Mouse (Mus musculus) hindbrain, embryonic 10.5 days (tissue): Measurements from ENCODE around the gene Bglap3. TPM values are rescaled to one million over a fixed set of nuclear protein-coding genes. Genes with fewer than 3 reads are reported as not detected.
"Not testable (repeated sequence)": the region's sequence is repeated elsewhere in the genome, so short reads cannot be mapped to it uniquely, and the experiment has no call there.

Experiments used
- DNase-seq: peaks from one replicate; pipeline ENCODE4 v3.0.0-alpha.2; 2017; ENCODE audit warnings: low spot score
- H3K27ac ChIP-seq: fragments of 300-500 bp; sonication (generic); 2 replicates; pipeline ENCODE4 v1.5.1; 2016; ENCODE audit warnings: mild to moderate bottlenecking, moderate library complexity
- H3K27me3 ChIP-seq: fragments of 300-500 bp; sonication (generic); 2 replicates; pipeline ENCODE4 v1.6.1; 2016; ENCODE audit warnings: mild to moderate bottlenecking; ENCODE audit not compliant: poor library complexity, insufficient read depth, severe bottlenecking
- H3K36me3 ChIP-seq: fragments of 300-500 bp; sonication (generic); 2 replicates; pipeline ENCODE4 v1.6.1; 2016; ENCODE audit warnings: mild to moderate bottlenecking, moderate library complexity
- H3K4me1 ChIP-seq: fragments of 300-500 bp; sonication (generic); replicated peaks from 2 replicates; pipeline ENCODE4 v1.6.1; 2016; ENCODE audit warnings: mild to moderate bottlenecking
- H3K4me3 ChIP-seq: fragments of 300-500 bp; sonication (generic); 2 replicates; pipeline ENCODE4 v1.5.1; 2016; ENCODE audit warnings: mild to moderate bottlenecking, moderate library complexity
- H3K9me3 ChIP-seq: fragments of 300-500 bp; sonication (generic); 2 replicates; pipeline ENCODE4 v1.6.1; 2016; ENCODE audit warnings: mild to moderate bottlenecking, moderate library complexity
- WGBS: fragments of 180-500 bp; shearing (Covaris S2); methylation state at CpG from one replicate; pipeline ENCODE4 v1.1.7; 2016; 5-methylcytosine and 5-hydroxymethylcytosine counted together
- polyA plus RNA-seq: library from polyadenylated mRNA; unstranded; fragments of >200 nt; fragmentation: Nextera tagmentation; extraction: Ambion mirVana; gene quantifications from 2 replicates; pipeline ENCODE4 v1.2.1, GENCODE M21; 2016

Gene Bglap3
- polyA plus RNA-seq, 1 experiment from 2014 or later: not detected

DNA sequence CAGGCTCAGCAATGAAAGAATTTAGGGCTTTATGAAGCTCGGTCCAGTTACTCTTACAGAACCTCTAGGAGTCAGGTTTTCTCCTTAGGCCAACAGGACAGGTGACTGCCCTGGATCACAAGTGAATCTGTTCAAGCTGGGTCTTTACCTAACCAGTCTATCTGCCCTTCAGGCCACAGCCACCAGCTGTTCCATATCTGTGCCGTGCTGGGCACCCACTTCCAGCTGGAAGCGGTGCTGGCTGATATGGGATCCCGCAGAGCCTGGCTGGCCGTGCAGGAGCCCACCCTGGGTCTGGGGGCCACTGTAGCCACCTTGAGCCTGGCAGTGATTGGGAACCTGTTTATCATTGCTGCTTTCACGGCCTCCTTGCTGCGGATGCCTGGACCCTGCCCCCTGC, 5.0 kb downstream of the Bglap3 start:
- not testable (repeated sequence) for DNase-seq, H3K4me3 ChIP-seq, H3K9me3 ChIP-seq, H3K36me3 ChIP-seq, H3K27ac ChIP-seq
- peaks cover 34% of the 10 kb centered on the region for H3K27me3 ChIP-seq
- 43% methylated on average over 3 of the region's 7 CpGs for WGBS
- peaks cover 22% of the 10 kb centered on the region for H3K4me1 ChIP-seq

DNA sequence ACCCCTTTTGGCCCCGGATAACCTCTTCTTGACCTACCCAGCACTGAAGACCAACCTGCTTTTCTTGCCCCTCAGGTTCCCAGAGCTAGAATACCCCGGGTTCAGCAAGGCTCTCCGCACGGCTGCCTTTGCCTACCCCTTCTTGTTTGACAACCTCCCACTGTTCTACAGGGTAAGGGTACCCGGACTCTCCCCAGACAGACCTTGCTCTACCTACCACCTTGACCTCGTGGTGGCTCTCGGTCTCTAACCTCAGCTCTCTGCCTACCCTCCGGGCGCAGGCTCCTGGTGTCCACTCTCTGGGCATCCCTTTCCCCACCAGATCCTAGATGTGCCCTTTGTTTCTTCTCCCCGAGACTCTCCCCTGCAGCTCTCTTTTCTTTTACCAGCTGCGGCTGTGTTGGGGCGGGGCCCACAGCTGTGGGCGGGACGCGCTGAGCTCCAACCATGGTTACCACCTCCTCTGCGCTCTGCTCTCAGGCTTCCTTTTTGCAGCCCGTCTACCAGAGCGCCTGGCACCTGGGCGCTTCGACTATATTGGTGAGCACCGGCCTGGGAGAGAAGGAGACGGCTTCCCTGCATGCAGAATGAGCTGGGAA, 5.6 kb downstream of the Bglap3 start:
- peak; percentile 45 for DNase-seq
- WGBS: 6% methylated on average over 22 of the region's 22 CpGs

DNA sequence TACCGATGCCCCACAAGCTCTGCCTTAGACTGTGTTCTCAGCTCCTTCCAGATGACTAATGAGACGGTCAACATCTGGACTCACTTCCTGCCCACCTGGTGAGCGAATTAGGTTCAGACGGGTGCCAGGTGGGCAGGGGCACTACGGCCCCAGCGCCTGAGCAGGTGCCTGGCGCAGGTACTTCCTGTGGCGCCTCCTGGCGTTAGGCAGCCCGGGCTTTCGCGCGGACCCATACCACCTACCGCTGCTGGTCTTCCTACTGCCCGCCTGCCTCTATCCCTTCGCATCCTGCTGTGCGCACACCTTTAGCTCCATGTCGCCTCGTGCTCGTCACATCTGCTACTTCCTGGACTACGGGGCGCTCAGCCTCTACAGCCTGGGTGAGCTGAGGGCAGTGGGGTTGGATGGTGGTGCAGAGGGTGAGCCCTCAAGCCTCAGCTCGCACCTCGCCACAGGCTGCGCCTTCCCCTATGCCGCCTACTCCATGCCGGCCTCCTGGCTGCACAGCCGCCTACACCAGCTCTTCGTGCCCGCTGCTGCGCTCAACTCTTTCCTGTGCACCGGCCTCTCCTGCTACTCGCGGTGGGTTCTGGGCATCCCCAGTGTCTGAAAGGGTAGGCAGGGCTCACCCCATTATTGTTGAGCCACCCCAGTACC, 6.7 kb downstream of the Bglap3 start:
- 31% methylated on average over 34 of the region's 34 CpGs for WGBS

More for the DNA sequence above, 5.6 kb downstream of the Bglap3 start:
- Histone ChIP-seq H3K27me3 (peaks cover 34% of the 10 kb centered on the region), H3K4me1 (peaks cover 24% of the 10 kb centered on the region), H3K4me3 (peak overlapping the region; percentile 41), H3K27ac (peak overlapping the region; percentile 80), H3K36me3 (peaks cover 15% of the 10 kb centered on the region)
- not testable (repeated sequence) for H3K9me3 ChIP-seq

DNA sequence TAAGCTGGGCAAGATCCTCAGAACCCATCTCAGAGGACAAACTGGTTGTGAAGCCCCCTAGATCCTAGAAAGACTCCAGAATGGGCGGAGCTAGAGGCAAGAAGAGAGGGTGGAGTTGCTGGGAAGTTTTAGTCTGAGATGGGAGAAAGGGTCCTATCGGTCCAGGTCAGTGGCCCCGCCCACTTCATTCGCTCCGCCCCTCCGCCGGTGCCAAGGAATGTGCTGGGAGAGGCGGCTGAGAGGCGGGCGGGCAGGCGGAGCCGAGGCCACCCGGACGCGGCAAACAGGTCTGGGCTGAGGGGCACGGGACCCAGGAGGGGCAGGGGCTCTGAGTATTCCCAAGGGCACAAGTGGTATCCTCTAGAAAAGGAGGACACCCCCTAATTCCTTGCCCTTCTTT, 8.2 kb downstream of the Bglap3 start, which contains the start of gene Paqr6:
TSS of gene Paqr6 (plus strand) at position 248 of the 400 bp plus-strand sequence.
- H3K36me3 ChIP-seq: peaks cover 41% of the 10 kb centered on the region
- peak within 1 kb of the TSS; percentile 18; the same call in 1 of the 2 replicates for H3K4me3 ChIP-seq
- H3K4me1 ChIP-seq: peaks cover 50% of the 10 kb centered on the region
- peak; percentile 56 for DNase-seq
- peak within 1 kb of the TSS; percentile 45; the same call in 1 of the 2 replicates for H3K27ac ChIP-seq
- H3K27me3 ChIP-seq: peaks cover 34% of the 10 kb centered on the region
- under 1% methylated on average over 16 of the region's 16 CpGs for WGBS
- no peaks in the 10 kb centered on the region for H3K9me3 ChIP-seq

More for the DNA sequence above, 6.7 kb downstream of the Bglap3 start:
- Histone ChIP-seq H3K27me3 (peaks cover 34% of the 10 kb centered on the region), H3K27ac (no peak overlapping the region), H3K36me3 (peaks cover 26% of the 10 kb centered on the region), H3K4me3 (0 out of 2 replicates have a peak overlapping the region, but pooled peaks have one; percentile 16), H3K4me1 (peaks cover 35% of the 10 kb centered on the region), H3K9me3 (peaks cover 10% of the 10 kb centered on the region)
- no peak for DNase-seq

DNA sequence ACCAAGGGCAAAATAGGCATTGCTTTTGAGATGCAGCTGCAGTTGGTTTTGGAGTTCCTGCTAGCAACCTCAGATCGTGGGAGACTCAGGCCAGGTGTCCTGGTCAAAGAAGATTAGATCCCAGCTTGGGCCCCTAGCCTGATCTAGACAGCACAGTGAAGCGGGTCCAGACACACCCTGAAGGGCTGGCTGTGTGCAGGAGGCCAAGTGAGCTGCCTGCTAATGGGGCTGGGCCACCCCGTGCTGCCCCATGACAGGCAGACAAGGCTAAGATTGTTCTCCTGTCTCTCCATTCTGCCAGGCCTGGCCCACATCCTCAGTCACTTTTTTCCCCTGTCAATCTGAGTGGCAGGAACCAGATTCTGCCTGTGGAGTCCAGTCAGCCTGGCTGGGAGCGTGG, 8.8 kb downstream of the Bglap3 start:
- H3K4me3 ChIP-seq: no peak overlapping the region
- H3K36me3 ChIP-seq: peaks cover 48% of the 10 kb centered on the region
- H3K9me3 ChIP-seq: no peaks in the 10 kb centered on the region
- 53% methylated on average over 4 of the region's 4 CpGs for WGBS
- H3K4me1 ChIP-seq: peaks cover 57% of the 10 kb centered on the region
- no peak for DNase-seq
- H3K27me3 ChIP-seq: peaks cover 34% of the 10 kb centered on the region
- H3K27ac ChIP-seq: peak overlapping the region; percentile 45; the same call in 1 of the 2 replicates

DNA sequence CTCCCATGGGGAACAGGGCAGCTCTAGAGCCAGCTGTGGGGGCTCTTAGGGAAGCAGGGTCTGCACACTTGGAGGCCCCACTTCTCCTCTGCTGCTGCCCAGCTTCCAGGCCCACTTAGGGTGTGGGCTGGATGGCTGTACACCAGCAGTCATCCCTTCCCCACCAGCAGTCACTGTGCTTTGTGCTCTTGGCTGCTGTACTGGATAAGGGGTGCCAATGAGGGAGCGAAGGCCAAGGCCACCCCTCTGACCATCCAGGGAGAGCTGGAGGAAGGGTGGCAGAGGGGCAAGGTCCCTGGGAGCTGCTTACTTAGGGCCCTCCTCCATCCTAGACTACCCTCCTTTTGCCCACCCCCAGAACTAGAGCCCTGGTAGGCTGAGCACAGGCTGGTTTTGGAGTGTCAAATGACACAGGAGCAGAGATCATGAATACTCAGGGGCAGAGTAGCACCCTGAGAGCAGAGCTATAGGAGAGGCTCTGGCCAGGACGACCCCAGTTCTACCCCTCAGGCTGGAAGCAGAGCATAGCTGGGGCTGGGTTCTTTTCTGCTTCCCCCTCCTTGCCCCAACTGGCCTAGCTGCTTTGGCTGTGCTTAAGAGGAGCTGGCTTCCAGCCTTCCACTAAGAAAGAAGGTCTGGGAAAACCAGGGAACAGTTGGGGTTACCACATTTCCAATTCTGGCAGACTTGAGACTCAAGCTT, 10.8 kb downstream of the Bglap3 start:
- Histone ChIP-seq H3K4me1 (peaks cover 54% of the 10 kb centered on the region), H3K9me3 (no peaks in the 10 kb centered on the region), H3K4me3 (no peak overlapping the region; the same call in 1 of the 2 replicates), H3K27me3 (peaks cover 32% of the 10 kb centered on the region), H3K27ac (peak overlapping the region; percentile 72; the same call in 1 of the 2 replicates), H3K36me3 (peaks cover 67% of the 10 kb centered on the region)
- DNase-seq: no peak
- WGBS: 92% methylated on average over 2 of the region's 2 CpGs

DNA sequence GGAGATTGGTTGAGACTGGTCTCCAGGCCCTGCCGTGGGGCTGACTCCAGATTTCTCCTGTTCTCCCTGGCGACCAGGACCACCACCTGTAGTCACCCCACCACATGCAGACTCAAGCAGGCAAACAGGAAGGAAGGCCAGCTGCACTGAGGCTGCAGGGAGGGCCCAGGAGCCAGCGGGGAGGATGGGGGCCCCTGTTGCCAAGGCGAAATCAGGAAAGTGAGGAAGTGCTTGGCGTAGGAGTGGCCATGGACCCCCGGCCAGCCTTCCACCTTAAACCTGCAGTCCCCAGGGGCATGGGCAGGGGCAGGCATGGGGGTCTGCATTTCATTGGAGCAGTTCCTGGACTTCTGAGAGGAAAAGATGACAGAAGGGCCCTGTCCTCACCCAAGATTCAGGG, 11.4 kb downstream of the Bglap3 start:
- Histone ChIP-seq H3K27me3 (peaks cover 26% of the 10 kb centered on the region), H3K4me3 (no peak overlapping the region; the same call in 1 of the 2 replicates), H3K27ac (peak overlapping the region; percentile 72; the same call in 1 of the 2 replicates), H3K4me1 (peaks cover 53% of the 10 kb centered on the region), H3K9me3 (no peaks in the 10 kb centered on the region), H3K36me3 (peaks cover 74% of the 10 kb centered on the region)
- DNase-seq: no peak
- 82% methylated on average over 6 of the region's 6 CpGs for WGBS

- H3K27me3 ChIP-seq: peaks cover 15% of the 10 kb centered on the region
- peaks cover 50% of the 10 kb centered on the region for H3K4me1 ChIP-seq
- DNase-seq: peak; percentile 24
- H3K9me3 ChIP-seq: no peaks in the 10 kb centered on the region
- H3K4me3 ChIP-seq: no peak overlapping the region
- whole genome bisulfite sequencing: 75% methylated on average over 3 of the region's 3 CpGs
- H3K27ac ChIP-seq: peak overlapping the region; percentile 72
- H3K36me3 ChIP-seq: peaks cover 85% of the 10 kb centered on the region
Observed at GRCm38 (mm10) chr3:88359989-88360388, 12.6 kb downstream of the Bglap3 start.

DNA sequence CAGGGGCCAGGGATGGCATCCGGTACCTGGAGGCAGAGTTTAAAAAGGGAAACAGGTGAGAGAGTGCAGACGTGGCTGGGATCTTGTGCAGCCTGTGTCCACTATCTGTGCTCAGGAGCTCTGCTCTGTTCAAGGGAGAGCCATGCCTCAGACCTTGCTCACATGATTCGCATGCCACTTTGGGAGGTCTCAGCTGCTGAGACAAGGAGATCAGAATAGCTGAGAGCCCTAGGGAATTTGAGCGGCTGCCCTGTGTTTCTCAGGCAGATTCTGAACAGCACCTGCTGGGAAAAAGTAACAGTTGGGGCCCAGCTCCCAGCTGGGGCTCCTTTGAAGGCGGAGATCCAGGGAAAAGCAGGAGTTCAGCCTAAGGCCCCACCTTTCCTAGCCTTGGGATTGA, 13.0 kb downstream of the Bglap3 start:
- no peaks in the 10 kb centered on the region for H3K9me3 ChIP-seq
- H3K4me1 ChIP-seq: peaks cover 46% of the 10 kb centered on the region
- DNase-seq: peak; percentile 20
- 68% methylated on average over 5 of the region's 5 CpGs for WGBS
- peaks cover 11% of the 10 kb centered on the region for H3K27me3 ChIP-seq
- no peak overlapping the region for H3K4me3 ChIP-seq
- H3K36me3 ChIP-seq: peaks cover 89% of the 10 kb centered on the region
- peak overlapping the region; percentile 72 for H3K27ac ChIP-seq

GRCm38 (mm10) chr3:88354396-88355165, 18.0 kb downstream of the Bglap3 start:
- DNase-seq: no peak

DNA sequence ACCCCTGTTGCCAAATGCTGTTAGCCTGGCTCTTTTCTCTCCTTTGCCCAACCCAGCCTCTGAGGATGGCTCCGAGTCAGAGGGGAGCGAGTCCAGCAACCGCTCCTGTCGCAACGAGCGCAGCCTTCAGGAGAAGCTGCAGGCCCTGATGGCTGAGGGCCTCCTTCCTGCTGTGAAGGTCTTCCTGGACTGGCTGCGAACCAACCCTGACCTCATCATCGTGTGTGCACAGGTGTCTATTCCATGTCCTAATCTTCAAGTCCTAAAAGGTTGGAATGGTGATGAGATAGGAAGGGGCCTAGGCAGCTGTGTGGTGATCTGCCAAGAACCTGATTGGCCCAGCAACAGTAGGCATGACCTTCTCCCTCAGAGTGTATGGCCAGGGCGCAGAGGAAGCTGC, 19.6 kb downstream of the Bglap3 start:
- Histone ChIP-seq H3K4me3 (no peak overlapping the region), H3K27me3 (no peaks in the 10 kb centered on the region), H3K4me1 (no peaks in the 10 kb centered on the region), H3K36me3 (peaks cover 100% of the 10 kb centered on the region), H3K9me3 (no peaks in the 10 kb centered on the region), H3K27ac (no peak overlapping the region)
- 93% methylated on average over 9 of the region's 9 CpGs for WGBS
- DNase-seq: no peak

More at GRCm38 (mm10) chr3:88354396-88355165, 18.0 kb downstream of the Bglap3 start:
- Histone ChIP-seq H3K36me3 (peaks cover 100% of the 10 kb centered on the region), H3K27ac (no peak overlapping the region), H3K4me1 (peaks cover 12% of the 10 kb centered on the region), H3K4me3 (no peak overlapping the region), H3K9me3 (no peaks in the 10 kb centered on the region), H3K27me3 (no peaks in the 10 kb centered on the region)
- WGBS: 97% methylated on average over 8 of the region's 8 CpGs

GRCm38 (mm10) chr3:88350732-88351131, 21.8 kb downstream of the Bglap3 start:
- H3K4me1 ChIP-seq: no peaks in the 10 kb centered on the region
- H3K4me3 ChIP-seq: no peak overlapping the region
- WGBS: 95% methylated on average over 13 of the region's 13 CpGs
- H3K36me3 ChIP-seq: peaks cover 100% of the 10 kb centered on the region
- H3K27me3 ChIP-seq: no peaks in the 10 kb centered on the region
- no peaks in the 10 kb centered on the region for H3K9me3 ChIP-seq
- no peak for DNase-seq
- H3K27ac ChIP-seq: no peak overlapping the region
